Mouse (Mus musculus) neural tube, embryonic 13.5 days (tissue): ENCODE measurements around the gene Actl7b. TPM values are rescaled to one million over a fixed set of nuclear protein-coding genes. Genes with fewer than 3 reads are reported as not detected.

Experiments used
- ATAC-seq: fragments of 200-750 bp; cut with Nextera tagmentation; 2 replicates; pipeline ENCODE4 v1.8.0; 2017; ENCODE audit warnings: low read depth, mild to moderate bottlenecking, moderate TSS enrichment, moderate library complexity
- H3K27ac ChIP-seq: fragments of 300-500 bp; sonication (generic); replicated peaks from 2 replicates; pipeline ENCODE4 v1.5.1; 2015; ENCODE audit warnings: moderate library complexity, mild to moderate bottlenecking, inconsistent platforms
- H3K27me3 ChIP-seq: fragments of 300-500 bp; sonication (generic); 2 replicates; pipeline ENCODE4 v1.6.1; 2015; ENCODE audit warnings: mild to moderate bottlenecking, inconsistent platforms
- H3K36me3 ChIP-seq: fragments of 300-500 bp; sonication (generic); 2 replicates; pipeline ENCODE4 v1.6.1; 2015; ENCODE audit warnings: mild to moderate bottlenecking, inconsistent platforms
- H3K4me1 ChIP-seq: fragments of 300-500 bp; sonication (generic); replicated peaks from 2 replicates; pipeline ENCODE4 v1.6.1; 2015; ENCODE audit warnings: inconsistent platforms
- H3K4me2 ChIP-seq: fragments of 300-500 bp; sonication (generic); 2 replicates; pipeline ENCODE4 v1.6.1; 2015; ENCODE audit warnings: inconsistent platforms, mild to moderate bottlenecking, moderate library complexity
- H3K4me3 ChIP-seq: fragments of 300-500 bp; sonication (generic); 2 replicates; pipeline ENCODE4 v1.5.1; 2015; ENCODE audit warnings: mild to moderate bottlenecking, inconsistent platforms
- H3K9ac ChIP-seq: fragments of 300-500 bp; sonication (generic); 2 replicates; pipeline ENCODE4 v1.6.1; 2015; ENCODE audit warnings: moderate library complexity, mild to moderate bottlenecking, inconsistent platforms
- H3K9me3 ChIP-seq: fragments of 300-500 bp; sonication (generic); 2 replicates; pipeline ENCODE4 v1.6.1; 2016; ENCODE audit warnings: inconsistent platforms
- WGBS: fragments of 180-500 bp; shearing (Covaris S2); methylation state at CpG from one replicate; pipeline ENCODE4 v1.1.7; 2015; 5-methylcytosine and 5-hydroxymethylcytosine counted together
- polyA plus RNA-seq: library from polyadenylated mRNA; unstranded; fragments of >200 nt; fragmentation: Nextera tagmentation; extraction: Ambion mirVana; gene quantifications from 2 replicates; pipeline ENCODE4 v1.2.1, GENCODE M21; 2015

The Actl7b gene
- polyA plus RNA-seq, 1 experiment from 2014 or later = not detected

DNA sequence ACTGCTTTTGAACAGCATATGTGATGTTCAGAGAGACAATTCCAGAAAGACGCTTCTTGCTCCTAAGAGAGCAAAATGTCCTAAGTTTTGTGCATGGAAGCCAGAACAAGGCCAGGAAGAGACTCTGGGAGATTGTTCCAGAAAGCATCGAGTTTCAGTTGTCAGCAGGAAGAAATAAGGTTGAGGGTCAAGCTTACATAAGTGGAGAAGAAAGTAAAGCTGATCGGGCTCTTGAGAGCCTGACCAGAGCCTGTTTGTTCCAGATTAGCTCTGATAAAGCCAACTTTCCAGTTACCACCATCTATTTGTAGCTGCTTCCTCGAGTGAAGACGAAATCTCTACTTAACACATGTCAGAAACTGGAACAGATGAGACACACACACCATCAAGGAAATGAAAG lies 42.6 kb downstream of the Actl7b start:
- Histone ChIP-seq H3K4me1 (peaks cover 4% of the 10 kb centered on the region; the same call in 1 of the 2 replicates), H3K4me2 (no peak overlapping the region), H3K36me3 (no peaks in the 10 kb centered on the region), H3K27ac (no peak overlapping the region), H3K9me3 (no peaks in the 10 kb centered on the region), H3K9ac (no peak overlapping the region), H3K4me3 (no peak overlapping the region), H3K27me3 (no peaks in the 10 kb centered on the region)
- WGBS = 66% methylated on average over 5 of the region's 5 CpGs
- no peak for ATAC-seq

DNA sequence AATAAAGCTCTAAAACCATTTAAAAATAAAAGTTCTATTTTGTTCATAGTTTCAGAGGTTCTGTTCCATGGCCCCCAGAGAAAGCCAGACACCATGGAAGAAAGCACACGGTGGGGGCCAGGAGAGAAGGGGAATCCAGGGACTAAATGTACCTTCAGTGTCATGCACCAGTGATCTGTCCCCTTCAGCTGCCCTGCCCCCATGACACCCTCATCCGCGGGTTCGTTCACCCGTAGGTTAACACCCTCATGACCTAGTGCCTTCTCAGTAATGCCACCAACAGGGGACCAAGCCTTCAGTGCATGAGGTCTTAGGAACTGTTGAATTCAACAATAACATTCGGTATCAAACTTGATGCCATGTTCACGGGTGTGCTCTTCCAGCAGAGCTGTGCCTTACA lies 44.8 kb downstream of the Actl7b start:
- H3K27me3 ChIP-seq = no peaks in the 10 kb centered on the region
- 82% methylated on average over 7 of the region's 7 CpGs for WGBS
- H3K4me3 ChIP-seq = no peak overlapping the region
- H3K9ac ChIP-seq = no peak overlapping the region
- H3K9me3 ChIP-seq = no peaks in the 10 kb centered on the region
- no peak overlapping the region for H3K4me2 ChIP-seq
- H3K4me1 ChIP-seq = no peaks in the 10 kb centered on the region
- no peak overlapping the region for H3K27ac ChIP-seq
- no peak for ATAC-seq
- H3K36me3 ChIP-seq = no peaks in the 10 kb centered on the region

Other genes with a start within 250 kb of the Actl7b start
- not detected in 2 replicates for gene Gm26657, start 1.4 kb downstream of the Actl7b start, polyA plus RNA-seq
- not detected in 2 replicates for gene Actl7a, start 2.0 kb upstream of the Actl7b start, polyA plus RNA-seq
- 54.1 and 55.8 TPM in 2 replicates for gene Elp1, start 60.9 kb upstream of the Actl7b start, polyA plus RNA-seq
- gene Fam206a, start 60.9 kb upstream of the Actl7b start, polyA plus RNA-seq = 14.7 and 18.8 TPM in 2 replicates
- 25.1 and 25.5 TPM in 2 replicates for gene Ctnnal1, start 123.7 kb upstream of the Actl7b start, polyA plus RNA-seq
- gene Tmem245, start 206.0 kb upstream of the Actl7b start, polyA plus RNA-seq = 6.4 and 7.3 TPM in 2 replicates
- gene Frrs1l, start 248.9 kb upstream of the Actl7b start, polyA plus RNA-seq = 13.8 and 15.1 TPM in 2 replicates